In genomic region chr9:14203768-14204416, GRCm38 (mm10) we compare ENCODE assay signal across 15 mouse cellular contexts.
DNase-seq lines count a peak whose midpoint lies in the region; ATAC-seq and TF ChIP-seq lines count a peak whose summit lies in the region.
"Had no signal": no experiment of that assay in that cellular context is flagged by ENCODE, and none has a peak within 500 bp of the region (broad histone marks: within the 10 kb centered on the region; RNA-seq: fewer than 3 reads in every experiment).

No protein-coding gene starts in this region.

- no peak for ATAC-seq in midbrain, embryonic 16.5 days
- no peak for ATAC-seq in stomach, embryonic 15.5 days (ENCODE audit: insufficient read depth, low FRiP score, low read depth)
- ATAC-seq: CD4-positive, CD25-positive, alpha-beta regulatory T cell, adult 4 months had no signal

- H3K4me2 ChIP-seq in midbrain, embryonic 16.5 days (ENCODE audit: low read length) = no peak overlapping the region
- H3K4me2 ChIP-seq in stomach, embryonic 15.5 days = no peak overlapping the region
- H3K4me2 ChIP-seq: heart, embryonic 11.5 days; liver, embryonic 11.5 days had no signal

- 92% methylated on average over 11 of the region's 11 CpGs for WGBS in midbrain, embryonic 10.5 days
- 89% methylated on average over 11 of the region's 11 CpGs for WGBS in midbrain, embryonic 16.5 days
- 55% methylated on average over 11 of the region's 11 CpGs for WGBS in kidney, adult 2 months
- WGBS in stomach, embryonic 15.5 days = 60% methylated on average over 11 of the region's 11 CpGs

- H3K9ac ChIP-seq in midbrain, embryonic 16.5 days (ENCODE audit: low read depth, low read length) = no peak overlapping the region
- no peak overlapping the region for H3K9ac ChIP-seq in stomach, embryonic 15.5 days

- no peaks in the 10 kb centered on the region for H3K9me3 ChIP-seq in midbrain, embryonic 10.5 days (replicated peaks)
- H3K9me3 ChIP-seq in midbrain, embryonic 16.5 days (replicated peaks; ENCODE audit: control insufficient read depth, low read length, poor library complexity, severe bottlenecking) = no peaks in the 10 kb centered on the region
- H3K9me3 ChIP-seq in stomach, embryonic 15.5 days = no peaks in the 10 kb centered on the region

- H3K4me1 ChIP-seq in midbrain, embryonic 10.5 days = no peaks in the 10 kb centered on the region
- no peaks in the 10 kb centered on the region for H3K4me1 ChIP-seq in midbrain, embryonic 16.5 days (ENCODE audit: control insufficient read depth, insufficient read depth, low read length)
- peaks cover 12% of the 10 kb centered on the region for H3K4me1 ChIP-seq in kidney, adult 2 months (ENCODE audit: control insufficient read depth, insufficient read depth, low read length)
- H3K4me1 ChIP-seq in stomach, embryonic 15.5 days = peaks cover 28% of the 10 kb centered on the region

- peak; percentile 10 for DNase-seq in midbrain, embryonic 10.5 days (ENCODE audit: low spot score)
- DNase-seq in kidney, adult 2 months = peak; percentile 78
- DNase-seq in kidney, postnatal 25 days = peak; percentile 58 to 64
- no peak for DNase-seq in gastrocnemius, postnatal 4 days (ENCODE audit: low spot score in 2 of 2)
- no peak for DNase-seq in spleen, postnatal 36 days (ENCODE audit: low spot score in 2 of 2)
- DNase-seq: cerebellum, adult 11-12 months; gastrocnemius, postnatal 14 days; midbrain, embryonic 14.5 days; right cerebral cortex, postnatal 14 days; thymus, postnatal 14 days had no signal

- H3K27ac ChIP-seq in midbrain, embryonic 10.5 days (replicated peaks) = no peak overlapping the region
- H3K27ac ChIP-seq in midbrain, embryonic 16.5 days (ENCODE audit: low read length) = no peak overlapping the region
- H3K27ac ChIP-seq in kidney, adult 2 months (ENCODE audit: insufficient read depth, low read depth, low read length) = peak overlapping the region; percentile 59; the same call in 1 of the 2 replicates
- peak overlapping the region; percentile 28; the same call in 1 of the 2 replicates for H3K27ac ChIP-seq in stomach, embryonic 15.5 days

- H3K27me3 ChIP-seq in midbrain, embryonic 10.5 days (ENCODE audit: low read depth, poor library complexity, severe bottlenecking) = no peaks in the 10 kb centered on the region
- H3K27me3 ChIP-seq in midbrain, embryonic 16.5 days (ENCODE audit: control insufficient read depth, insufficient read depth, low read depth, low read length) = no peaks in the 10 kb centered on the region
- H3K27me3 ChIP-seq in kidney, adult 2 months (replicated peaks; ENCODE audit: control insufficient read depth, insufficient read depth, low read length) = no peaks in the 10 kb centered on the region
- H3K27me3 ChIP-seq in stomach, embryonic 15.5 days (replicated peaks) = no peaks in the 10 kb centered on the region

- no peak overlapping the region for H3K4me3 ChIP-seq in midbrain, embryonic 10.5 days
- H3K4me3 ChIP-seq in midbrain, embryonic 16.5 days (ENCODE audit: low read depth, low read length) = no peak overlapping the region
- H3K4me3 ChIP-seq in kidney, adult 2 months (ENCODE audit: insufficient read depth, low read depth, low read length) = peak overlapping the region; percentile 32
- no peak overlapping the region for H3K4me3 ChIP-seq in stomach, embryonic 15.5 days (replicated peaks)

- no peak for TF ChIP-seq POLR2A in kidney, adult 2 months (IDR thresholded peaks at IDR 0.05; ENCODE audit: low read depth, low read length)

- no peaks in the 10 kb centered on the region for H3K36me3 ChIP-seq in midbrain, embryonic 10.5 days
- H3K36me3 ChIP-seq in midbrain, embryonic 16.5 days (ENCODE audit: control insufficient read depth, insufficient read depth, low read length) = no peaks in the 10 kb centered on the region
- no peaks in the 10 kb centered on the region for H3K36me3 ChIP-seq in kidney, adult 2 months (ENCODE audit: control insufficient read depth, insufficient read depth, low read length)
- no peaks in the 10 kb centered on the region for H3K36me3 ChIP-seq in stomach, embryonic 15.5 days

- TF ChIP-seq CTCF in kidney, adult 2 months (conservative IDR thresholded peaks at IDR 0.05; ENCODE audit: insufficient read depth, insufficient read length, low read depth, low read length) = no peak

Comparison
In these comparisons a context has a peak if more than half of its experiments do, and no peak if none do; other contexts are left out.
1. DNase-seq: peak in midbrain, embryonic 10.5 days (single experiment), kidney, adult 2 months (single experiment) and kidney, postnatal 25 days (2 of 2); none in gastrocnemius, postnatal 4 days (0 of 2) and spleen, postnatal 36 days (0 of 2).
2. H3K27ac ChIP-seq: peak in kidney, adult 2 months (single experiment) and stomach, embryonic 15.5 days (single experiment); none in midbrain, embryonic 10.5 days (single experiment) and midbrain, embryonic 16.5 days (single experiment).